In the genomic region with DNA sequence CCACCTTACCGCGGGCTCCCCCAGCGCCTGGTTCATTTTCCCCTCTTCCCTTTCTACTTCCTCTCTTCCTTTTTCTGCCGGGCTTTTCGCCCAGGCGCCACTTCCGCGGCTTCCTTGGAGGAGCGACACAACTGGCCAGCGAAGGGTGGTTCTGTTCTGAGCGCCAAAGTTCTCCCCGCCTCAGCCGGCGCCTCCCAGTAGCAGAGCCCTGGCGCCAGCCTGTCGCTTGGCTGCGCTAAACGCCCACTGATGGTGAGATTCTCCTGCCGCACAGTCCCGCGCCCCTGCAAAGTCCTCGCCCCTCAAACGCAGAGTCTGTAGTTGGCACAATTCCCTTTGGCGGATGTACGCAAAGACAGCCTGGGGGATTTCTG, we compare ENCODE assay signal across 8 mouse cellular contexts. TPM values are rescaled to one million over a fixed set of nuclear protein-coding genes. Genes with fewer than 3 reads are reported as not detected.
DNase-seq lines count a peak whose midpoint lies in the region; ATAC-seq and TF ChIP-seq lines count a peak whose summit lies in the region.

A gene (minus strand): TSS at position 133 of the 374 bp plus-strand sequence.

- no peaks in the 10 kb centered on the region for H3K36me3 ChIP-seq in hindbrain, embryonic 14.5 days (replicated peaks; ENCODE audit: control insufficient read depth, insufficient read depth)
- no peaks in the 10 kb centered on the region for H3K36me3 ChIP-seq in stomach, embryonic 16.5 days (ENCODE audit: control insufficient read depth, insufficient read depth, low read length)
- no peaks in the 10 kb centered on the region for H3K36me3 ChIP-seq in thymus, adult 2 months (ENCODE audit: control insufficient read depth, insufficient read depth, low read length)

- peak; percentile 95 for ATAC-seq in hindbrain, embryonic 14.5 days (ENCODE audit: low FRiP score)
- ATAC-seq in stomach, embryonic 16.5 days (ENCODE audit: insufficient read depth, low FRiP score), result peak; percentile 81

- H3K27me3 ChIP-seq in hindbrain, embryonic 14.5 days (ENCODE audit: control insufficient read depth, insufficient read depth, low read length), result peaks cover 33% of the 10 kb centered on the region
- peaks cover 24% of the 10 kb centered on the region for H3K27me3 ChIP-seq in stomach, embryonic 16.5 days (ENCODE audit: control insufficient read depth, insufficient read depth, low read length)
- H3K27me3 ChIP-seq in thymus, adult 2 months (ENCODE audit: control insufficient read depth, insufficient read depth, low read length), result no peaks in the 10 kb centered on the region; the same call in 1 of the 2 replicates

- peak; percentile 56 for DNase-seq in adrenal gland, adult 2 months
- DNase-seq in cerebellum, postnatal 25 days, result peak; percentile 57 to 68
- peak; percentile 60 to 61 for DNase-seq in frontal cortex, postnatal 25 days (ENCODE audit: low spot score in 2 of 2)
- DNase-seq in hindbrain, embryonic 14.5 days (ENCODE audit: low spot score), result peak; percentile 81
- DNase-seq in layer of hippocampus, postnatal 36 days, result peak; percentile 76 to 77
- DNase-seq in lung, postnatal 4 days, result peak; percentile 28 to 51
- no peak for DNase-seq in thymus, adult 2 months

- peaks cover 2% of the 10 kb centered on the region; the same call in 1 of the 2 replicates for H3K4me1 ChIP-seq in hindbrain, embryonic 14.5 days (replicated peaks; ENCODE audit: control insufficient read depth, insufficient read depth, low read length)
- H3K4me1 ChIP-seq in stomach, embryonic 16.5 days (ENCODE audit: control insufficient read depth, insufficient read depth, low read length), result no peaks in the 10 kb centered on the region
- no peaks in the 10 kb centered on the region for H3K4me1 ChIP-seq in thymus, adult 2 months (replicated peaks; ENCODE audit: control insufficient read depth, insufficient read depth, low read length)

- H3K4me3 ChIP-seq in hindbrain, embryonic 14.5 days (replicated peaks; ENCODE audit: low read length), result peak within 1 kb of the TSS; percentile 65
- H3K4me3 ChIP-seq in stomach, embryonic 16.5 days (replicated peaks; ENCODE audit: low read length), result peak within 1 kb of the TSS; percentile 55
- H3K4me3 ChIP-seq in thymus, adult 2 months (ENCODE audit: control insufficient read depth, insufficient read depth, low read length), result no peak within 1 kb of the TSS

- no peak for TF ChIP-seq POLR2A in thymus, adult 2 months (IDR thresholded peaks at IDR 0.05; ENCODE audit: control insufficient read depth, extremely low read depth, insufficient read depth, low read length, poor library complexity)

- peak within 1 kb of the TSS; percentile 61 for H3K27ac ChIP-seq in hindbrain, embryonic 14.5 days
- H3K27ac ChIP-seq in stomach, embryonic 16.5 days (ENCODE audit: low read length), result no peak within 1 kb of the TSS
- no peak within 1 kb of the TSS for H3K27ac ChIP-seq in thymus, adult 2 months (ENCODE audit: control insufficient read depth, insufficient read depth, low read length)

- H3K9me3 ChIP-seq in hindbrain, embryonic 14.5 days (ENCODE audit: control insufficient read depth, low read length), result no peaks in the 10 kb centered on the region
- H3K9me3 ChIP-seq in stomach, embryonic 16.5 days (replicated peaks; ENCODE audit: control insufficient read depth, low read length), result no peaks in the 10 kb centered on the region

- peak within 1 kb of the TSS; percentile 65 for H3K9ac ChIP-seq in hindbrain, embryonic 14.5 days
- H3K9ac ChIP-seq in stomach, embryonic 16.5 days (ENCODE audit: low read length), result peak within 1 kb of the TSS; percentile 49

- WGBS in hindbrain, embryonic 14.5 days, result under 1% methylated on average over 25 of the region's 25 CpGs
- WGBS in stomach, embryonic 16.5 days, result under 1% methylated on average over 25 of the region's 25 CpGs
- WGBS in thymus, adult 2 months, result 2% methylated on average over 25 of the region's 25 CpGs

- no peak for TF ChIP-seq CTCF in thymus, adult 2 months (IDR thresholded peaks at IDR 0.05; ENCODE audit: borderline replicate concordance, control insufficient read depth, extremely low read depth, insufficient read depth, low read length, poor library complexity)

- H3K4me2 ChIP-seq in hindbrain, embryonic 14.5 days (replicated peaks), result peak within 1 kb of the TSS; percentile 78
- H3K4me2 ChIP-seq in stomach, embryonic 16.5 days (ENCODE audit: low read depth, low read length), result peak within 1 kb of the TSS; percentile 80

RNA-seq across cellular contexts. Expression of the gene that starts here (rescaled TPM):
- under 1 TPM; 0.21 to 0.46 TPM for total RNA-seq in adrenal gland, adult 2 months (2021)
- polyA plus RNA-seq in adrenal gland, adult 2 months (2012; rRNA removed), result 0.01 and 0.09 TPM in 2 replicates
- 33.7 and 42.7 TPM in 2 replicates for polyA plus RNA-seq in hindbrain, embryonic 14.5 days (2014; fragmentation: Nextera tagmentation; extraction: Ambion mirVana)
- total RNA-seq in layer of hippocampus, postnatal 36 days (2021), result 10 to 100 TPM; 33.3 to 35.4 TPM
- polyA plus RNA-seq in stomach, embryonic 16.5 days (2015; fragmentation: Nextera tagmentation; extraction: Ambion mirVana), result 0.71 and 1.1 TPM in 2 replicates
- polyA plus RNA-seq in thymus, adult 2 months (2012; rRNA removed), result 0.05 and 0.08 TPM in 2 replicates

Comparison
In these comparisons a context has a peak if more than half of its experiments do, and no peak if none do; other contexts are left out.
1. RNA of the gene that starts here (total RNA-seq): 33.3 to 35.4 TPM in layer of hippocampus, postnatal 36 days; 0.21 to 0.46 TPM in adrenal gland, adult 2 months; every median in the first group is over 10 times any median in the second.
2. RNA of the gene that starts here (polyA plus RNA-seq): 33.7 to 42.7 TPM in hindbrain, embryonic 14.5 days; 0.71 to 1.1 TPM in stomach, embryonic 16.5 days, 0.01 to 0.09 TPM in adrenal gland, adult 2 months and 0.05 to 0.08 TPM in thymus, adult 2 months; every median in the first group is over 10 times any median in the second.
3. Peak in DNase-seq in adrenal gland, adult 2 months; RNA of the gene not detected or under 1 TPM.